Mouse (Mus musculus) ES-E14 (cell line): ENCODE data around the gene Tmco4. TPM values are rescaled to one million over a fixed set of nuclear protein-coding genes. Genes with fewer than 3 reads are reported as not detected.

ENCODE experiments used
- DNase-seq: peaks from one replicate; pipeline ENCODE4 v3.0.0-alpha.2; 2013; ENCODE audit warnings: low read depth, low spot score
- H3K27ac ChIP-seq: 2 replicates; pipeline ENCODE4 v1.5.1; 2012; ENCODE audit warnings: low read depth, mild to moderate bottlenecking, low read length, moderate library complexity, mixed read lengths; ENCODE audit not compliant: poor library complexity, insufficient read depth, severe bottlenecking
- H3K36me3 ChIP-seq: 2 replicates; pipeline ENCODE4 v1.6.1; 2012; ENCODE audit warnings: mild to moderate bottlenecking, low read length, moderate library complexity, mixed read lengths; ENCODE audit not compliant: control insufficient read depth, poor library complexity, insufficient read depth, severe bottlenecking
- H3K4me1 ChIP-seq, 2 experiments: fragments of 150-350 bp in 1 of 2; sonication (generic) in 1 of 2; 2 replicates each; pipeline ENCODE4 v1.6.1; 2012; ENCODE audit warnings: low read length in 2 of 2, mild to moderate bottlenecking in 1 of 2, mixed read lengths in 1 of 2; ENCODE audit not compliant: control insufficient read depth in 2 of 2, insufficient read depth in 2 of 2, poor library complexity in 1 of 2
- H3K4me3 ChIP-seq, 2 experiments: fragments of 150-350 bp in 1 of 2; sonication (generic) in 1 of 2; 2 replicates each; pipeline ENCODE4 v1.5.1; 2012; ENCODE audit warnings: low read length in 2 of 2, low read depth in 1 of 2, mild to moderate bottlenecking in 1 of 2, mixed read lengths in 1 of 2; ENCODE audit not compliant: insufficient read depth in 1 of 2, poor library complexity in 1 of 2, severe bottlenecking in 1 of 2
- H3K9ac ChIP-seq: 2 replicates; pipeline ENCODE4 v1.6.1; 2012; ENCODE audit warnings: low read depth, mild to moderate bottlenecking, low read length, mixed read lengths; ENCODE audit not compliant: poor library complexity, insufficient read depth, severe bottlenecking
- H3K9me3 ChIP-seq: fragments of 150-350 bp; sonication (generic); 2 replicates; pipeline ENCODE4 v1.6.1; 2012; ENCODE audit warnings: low read depth, mild to moderate bottlenecking, low read length; ENCODE audit not compliant: control insufficient read depth, insufficient read depth
- CHD2 ChIP-seq: IDR thresholded peaks from 2 replicates; pipeline ENCODE4 v1.6.1; 2014; ENCODE audit warnings: mild to moderate bottlenecking, low read depth, low read length, inconsistent platforms
- HCFC1 ChIP-seq: IDR thresholded peaks from 2 replicates; pipeline ENCODE4 v1.6.1; 2012; ENCODE audit warnings: low read length, inconsistent platforms, borderline replicate concordance; ENCODE audit not compliant: insufficient read depth
- MAFK ChIP-seq: IDR thresholded peaks from 2 replicates; pipeline ENCODE4 v1.6.1; 2014; ENCODE audit warnings: mild to moderate bottlenecking, low read depth, low read length, inconsistent platforms; ENCODE audit not compliant: insufficient read depth
- ZC3H11A ChIP-seq: IDR thresholded peaks from 2 replicates; pipeline ENCODE4 v1.6.1; 2012; ENCODE audit warnings: low read depth, mild to moderate bottlenecking, inconsistent platforms, low read length, borderline replicate concordance
- ZNF384 ChIP-seq: IDR thresholded peaks from 2 replicates; pipeline ENCODE4 v1.6.1; 2012; ENCODE audit warnings: low read depth, low read length, inconsistent platforms
- in situ Hi-C, 2 experiments: fragments of 600-800 bp; cut with MboI; formaldehyde crosslinking; loops; one replicate each; pipeline ENCODE4 v1.15.1; 2025; ENCODE audit warnings: low sequenced_read_pairs in 2 of 2, inconsistent platforms in 1 of 2; ENCODE audit not compliant: unreplicated experiment in 2 of 2
- total RNA-seq: library from RNA; depleted of rRNA; stranded (reverse); fragments of 300-350 nt; gene quantifications from 2 replicates; pipeline ENCODE4 v1.2.3, GENCODE M21; 2012

Gene Tmco4
- total RNA-seq, 1 experiment, result 4.7 TPM

- Histone ChIP-seq H3K4me3 (no peak overlapping the region), H3K27ac (no peak overlapping the region), H3K36me3 (no peaks in the 10 kb centered on the region), H3K9ac (no peak overlapping the region), H3K4me1 (no peaks in the 10 kb centered on the region), H3K9me3 (no peaks in the 10 kb centered on the region)
- no peak for DNase-seq
- TF ChIP-seq ZC3H11A (no peak), CHD2 (no peak), MAFK (no peak), ZNF384 (no peak), HCFC1 (no peak)
- in situ Hi-C loops, result no loop called here
Observed at GRCm38 (mm10) chr4:139059569-139059968, 86.9 kb downstream of the Tmco4 start.

DNA sequence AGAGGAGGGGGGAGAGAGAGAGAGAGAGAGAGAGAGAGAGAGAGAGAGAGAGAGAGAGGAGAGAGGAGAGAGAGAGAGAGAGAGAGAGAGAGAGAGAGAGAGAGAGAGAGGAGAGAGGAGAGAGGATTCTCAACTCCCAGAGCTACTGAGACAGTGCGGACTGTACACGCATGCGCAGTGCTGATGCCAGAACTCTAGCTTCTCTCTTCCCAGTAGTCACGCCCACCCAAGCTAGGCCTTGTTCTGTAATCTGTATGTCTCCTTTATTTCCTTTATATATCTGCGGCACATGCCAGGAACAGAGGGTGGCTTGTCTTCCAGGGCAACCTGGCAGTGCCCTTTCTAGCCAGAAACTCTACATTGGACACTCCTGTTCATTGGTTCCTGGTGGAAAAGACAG lies 92.1 kb downstream of the Tmco4 start:
- Histone ChIP-seq H3K4me3 (no peak overlapping the region), H3K36me3 (no peaks in the 10 kb centered on the region), H3K4me1 (no peaks in the 10 kb centered on the region), H3K27ac (no peak overlapping the region), H3K9ac (no peak overlapping the region), H3K9me3 (no peaks in the 10 kb centered on the region)
- in situ Hi-C loops, result no loop called here
- no peak for DNase-seq
- TF ChIP-seq CHD2 (no peak), ZNF384 (no peak), HCFC1 (no peak), ZC3H11A (no peak), MAFK (no peak)

- Histone ChIP-seq H3K9ac (no peak overlapping the region), H3K4me3 (no peak overlapping the region), H3K9me3 (no peaks in the 10 kb centered on the region), H3K27ac (no peak overlapping the region), H3K4me1 (no peaks in the 10 kb centered on the region), H3K36me3 (no peaks in the 10 kb centered on the region)
- TF ChIP-seq MAFK (no peak), ZNF384 (peak; percentile 33; the same call in 1 of the 2 replicates)
- in situ Hi-C loops, result no loop called here
- DNase-seq, result no peak
Observed at GRCm38 (mm10) chr4:139068287-139068686, 95.6 kb downstream of the Tmco4 start.

DNA sequence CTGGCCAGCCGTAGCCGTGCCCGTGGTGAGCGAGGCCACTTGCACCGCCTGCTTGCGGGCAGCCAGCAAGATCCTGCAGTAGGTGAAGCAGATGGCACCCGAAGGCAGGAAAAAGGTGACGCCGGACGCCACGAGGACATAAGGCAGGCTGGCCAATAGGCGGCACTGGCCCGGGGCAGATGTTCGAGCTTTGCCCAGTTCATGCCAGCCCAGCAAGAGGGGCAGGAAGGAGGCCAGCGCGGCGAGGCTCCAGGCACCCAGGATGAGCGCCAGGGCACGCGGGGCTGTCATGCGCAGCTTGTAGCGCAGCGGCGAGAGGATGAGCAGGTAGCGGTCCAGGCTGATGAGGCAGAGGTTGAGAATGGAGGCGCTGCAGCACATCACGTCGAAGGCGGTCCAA lies 101.4 kb downstream of the Tmco4 start:
- no peak overlapping the region for H3K27ac ChIP-seq
- no peaks in the 10 kb centered on the region; a peak in 1 of 4 replicates for H3K4me1 ChIP-seq
- H3K9ac ChIP-seq, result no peak overlapping the region
- no peaks in the 10 kb centered on the region for H3K9me3 ChIP-seq
- H3K36me3 ChIP-seq, result no peaks in the 10 kb centered on the region
- no peak for TF ChIP-seq MAFK
- no peak for TF ChIP-seq HCFC1
- TF ChIP-seq ZC3H11A, result no peak
- no peak for TF ChIP-seq ZNF384
- TF ChIP-seq CHD2, result no peak
- in situ Hi-C loops, result no loop called here
- H3K4me3 ChIP-seq, result peak overlapping the region; percentile 20 to 78; a peak in 3 of 4 replicates
- DNase-seq, result no peak
